In the genomic region with DNA sequence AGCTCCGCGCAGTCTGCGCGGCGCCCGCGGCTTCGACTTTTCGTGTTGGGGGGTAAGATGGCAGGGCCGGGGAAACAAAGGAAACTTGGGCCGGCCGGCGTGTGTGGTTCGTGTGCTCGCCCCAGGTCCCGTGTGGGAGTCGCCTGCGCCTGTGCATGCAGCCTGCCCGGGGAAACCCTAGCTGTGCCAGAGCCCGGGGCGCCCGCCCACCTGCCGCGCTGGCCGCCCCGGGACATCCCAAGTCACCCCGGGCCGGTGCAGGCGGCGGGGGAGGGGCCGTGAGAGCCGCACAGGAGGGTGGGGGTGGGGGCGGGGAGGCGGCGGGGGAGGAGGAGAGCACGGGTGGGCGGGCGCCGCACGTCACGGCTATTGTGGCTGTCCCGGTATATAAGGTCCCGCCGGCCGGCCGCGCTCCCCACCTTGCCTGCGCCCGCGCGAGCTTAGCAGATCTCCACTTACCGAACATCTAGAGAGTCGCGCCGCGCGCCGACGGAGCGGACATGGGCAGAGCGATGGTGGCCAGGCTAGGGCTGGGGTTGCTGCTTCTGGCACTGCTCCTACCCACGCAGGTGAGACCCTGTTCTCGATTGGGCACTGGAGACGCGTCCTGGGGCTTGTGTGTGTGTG, we compare ENCODE assay signal across 8 mouse cellular contexts. TPM values are rescaled to one million over a fixed set of nuclear protein-coding genes. Genes with fewer than 3 reads are reported as not detected.
DNase-seq lines count a peak whose midpoint lies in the region; ATAC-seq and TF ChIP-seq lines count a peak whose summit lies in the region.

No protein-coding gene starts in this region.

- H3K4me2 ChIP-seq in forebrain, embryonic 11.5 days (ENCODE audit: low read depth, low read length, severe bottlenecking), result peak overlapping the region; percentile 84
- peak overlapping the region; percentile 85 for H3K4me2 ChIP-seq in limb, embryonic 14.5 days (replicated peaks; ENCODE audit: low read depth, low read length, severe bottlenecking)
- peak overlapping the region; percentile 84 for H3K4me2 ChIP-seq in midbrain, embryonic 14.5 days (ENCODE audit: low read length)

- peak; percentile 86 for ATAC-seq in forebrain, embryonic 11.5 days (replicated peaks; ENCODE audit: low FRiP score)
- peak; percentile 38 to 47 for ATAC-seq in hematopoietic stem cell, adult 5-6 weeks (replicated peaks in 1 of 2; ENCODE audit: insufficient read depth in 1 of 2, low FRiP score in 2 of 2, low TSS enrichment in 1 of 2, low read depth in 1 of 2, poor library complexity in 2 of 2, severe bottlenecking in 2 of 2)
- ATAC-seq in limb, embryonic 14.5 days (ENCODE audit: low FRiP score, low read depth), result peak; percentile 88
- peak; percentile 88 for ATAC-seq in midbrain, embryonic 14.5 days (ENCODE audit: low FRiP score, low TSS enrichment)

- peaks cover 6% of the 10 kb centered on the region for H3K27me3 ChIP-seq in forebrain, embryonic 11.5 days (ENCODE audit: control insufficient read depth, insufficient read depth, low read length)
- H3K27me3 ChIP-seq in limb, embryonic 14.5 days (ENCODE audit: control insufficient read depth, insufficient read depth, low read length), result no peaks in the 10 kb centered on the region
- H3K27me3 ChIP-seq in midbrain, embryonic 14.5 days (ENCODE audit: control insufficient read depth, insufficient read depth, low read length), result peaks cover 3% of the 10 kb centered on the region; the same call in 1 of the 2 replicates

- H3K4me3 ChIP-seq in forebrain, embryonic 11.5 days (ENCODE audit: low read depth, low read length), result peak overlapping the region; percentile 75
- H3K4me3 ChIP-seq in limb, embryonic 14.5 days (replicated peaks; ENCODE audit: low read length), result peak overlapping the region; percentile 65
- H3K4me3 ChIP-seq in midbrain, embryonic 14.5 days (replicated peaks; ENCODE audit: low read depth, low read length), result peak overlapping the region; percentile 84

- H3K4me1 ChIP-seq in forebrain, embryonic 11.5 days (replicated peaks; ENCODE audit: control insufficient read depth, insufficient read depth, low read length), result peaks cover 1% of the 10 kb centered on the region; the same call in 1 of the 2 replicates
- H3K4me1 ChIP-seq in limb, embryonic 14.5 days (ENCODE audit: control insufficient read depth, insufficient read depth, low read length), result peaks cover 3% of the 10 kb centered on the region
- peaks cover 21% of the 10 kb centered on the region for H3K4me1 ChIP-seq in midbrain, embryonic 14.5 days (ENCODE audit: control insufficient read depth, insufficient read depth, low read length)

- under 1% methylated on average over 48 of the region's 65 CpGs for WGBS in forebrain, embryonic 11.5 days
- under 1% methylated on average over 37 of the region's 65 CpGs for WGBS in limb, embryonic 14.5 days
- under 1% methylated on average over 52 of the region's 65 CpGs for WGBS in midbrain, embryonic 14.5 days

- H3K9ac ChIP-seq in forebrain, embryonic 11.5 days (ENCODE audit: low read length), result peak overlapping the region; percentile 95
- peak overlapping the region; percentile 96 for H3K9ac ChIP-seq in limb, embryonic 14.5 days (ENCODE audit: low read depth, low read length, severe bottlenecking)
- H3K9ac ChIP-seq in midbrain, embryonic 14.5 days (replicated peaks; ENCODE audit: low read length), result peak overlapping the region; percentile 98

- peak overlapping the region; percentile 89 for H3K27ac ChIP-seq in forebrain, embryonic 11.5 days (ENCODE audit: low read depth, low read length)
- peak overlapping the region; percentile 100 for H3K27ac ChIP-seq in limb, embryonic 14.5 days (replicated peaks; ENCODE audit: low read depth, low read length)
- H3K27ac ChIP-seq in midbrain, embryonic 14.5 days (replicated peaks; ENCODE audit: low read depth, low read length), result peak overlapping the region; percentile 99

- DNase-seq in ES-CJ7 (ENCODE audit: low read depth, low spot score), result peak; percentile 65
- DNase-seq in adrenal gland, adult 8-10 months, result peak; percentile 33
- peak; percentile 95 for DNase-seq in forebrain, embryonic 11.5 days (ENCODE audit: low spot score)
- DNase-seq in limb, embryonic 14.5 days (ENCODE audit: low spot score), result peak; percentile 88
- peak; percentile 94 for DNase-seq in midbrain, embryonic 14.5 days
- peak; percentile 96 to 99 for DNase-seq in spleen, postnatal 4 days (ENCODE audit: low spot score in 2 of 2)
- DNase-seq in layer of hippocampus, postnatal 25 days (ENCODE audit: extremely low spot score in 1 of 2, low spot score in 1 of 2), result no peak

- H3K9me3 ChIP-seq in forebrain, embryonic 11.5 days (ENCODE audit: control insufficient read depth, low read length), result no peaks in the 10 kb centered on the region
- H3K9me3 ChIP-seq in limb, embryonic 14.5 days (ENCODE audit: control insufficient read depth, low read length), result no peaks in the 10 kb centered on the region
- H3K9me3 ChIP-seq in midbrain, embryonic 14.5 days (ENCODE audit: control insufficient read depth, low read length), result no peaks in the 10 kb centered on the region

- H3K36me3 ChIP-seq in forebrain, embryonic 11.5 days (ENCODE audit: control insufficient read depth, insufficient read depth, low read length), result no peaks in the 10 kb centered on the region; the same call in 1 of the 2 replicates
- peaks cover 19% of the 10 kb centered on the region for H3K36me3 ChIP-seq in limb, embryonic 14.5 days (ENCODE audit: control insufficient read depth, insufficient read depth, low read length)
- peaks cover 16% of the 10 kb centered on the region for H3K36me3 ChIP-seq in midbrain, embryonic 14.5 days (ENCODE audit: control insufficient read depth, insufficient read depth, low read length)

- TF ChIP-seq POLR2A in limb, embryonic 14.5 days (IDR thresholded peaks at IDR 0.05; ENCODE audit: borderline replicate concordance, extremely low read depth, insufficient read depth, insufficient read length), result peak; percentile 99

RNA-seq across cellular contexts. Expression of gene Cd24a, which starts 0.8 kb away (rescaled TPM):
- total RNA-seq in adrenal gland, adult 8-10 months (2022), result 10 to 100 TPM; 15.7 to 28.6 (median 22.9) TPM
- 342 and 364 TPM in 2 replicates for polyA plus RNA-seq in forebrain, embryonic 11.5 days (2014; fragmentation: Nextera tagmentation; extraction: Ambion mirVana)
- total RNA-seq in hematopoietic stem cell, adult 5-6 weeks (2017), result 515 and 534 TPM in 2 replicates
- 335 and 359 TPM in 2 replicates for polyA plus RNA-seq in limb, embryonic 14.5 days (2012; rRNA removed)
- 268 and 314 TPM in 2 replicates for polyA plus RNA-seq in limb, embryonic 14.5 days (2014; fragmentation: Nextera tagmentation; extraction: Ambion mirVana)
- 1,113 and 1,163 TPM in 2 replicates for polyA plus RNA-seq in midbrain, embryonic 14.5 days (2014; fragmentation: Nextera tagmentation; extraction: Ambion mirVana)
- 10 to 100 TPM; 15.0 to 16.6 TPM for total RNA-seq in layer of hippocampus, postnatal 25 days (2021)

RNA-seq across cellular contexts. Expression of gene 1700021F05Rik, which starts 38.1 kb away (rescaled TPM):
- total RNA-seq in adrenal gland, adult 8-10 months (2022), result 10 to 100 TPM; 53.1 to 61.9 (median 54.2) TPM
- 59.0 and 69.7 TPM in 2 replicates for polyA plus RNA-seq in forebrain, embryonic 11.5 days (2014; fragmentation: Nextera tagmentation; extraction: Ambion mirVana)
- total RNA-seq in hematopoietic stem cell, adult 5-6 weeks (2017), result 45.8 and 46.2 TPM in 2 replicates
- polyA plus RNA-seq in limb, embryonic 14.5 days (2012; rRNA removed), result 21.1 and 24.0 TPM in 2 replicates
- polyA plus RNA-seq in limb, embryonic 14.5 days (2014; fragmentation: Nextera tagmentation; extraction: Ambion mirVana), result 57.6 and 61.4 TPM in 2 replicates
- polyA plus RNA-seq in midbrain, embryonic 14.5 days (2014; fragmentation: Nextera tagmentation; extraction: Ambion mirVana), result 67.8 and 69.6 TPM in 2 replicates
- 10 to 100 TPM; 42.3 to 42.6 TPM for total RNA-seq in layer of hippocampus, postnatal 25 days (2021)

RNA-seq across cellular contexts. Expression of gene Gm9803, which starts 55.0 kb away (rescaled TPM):
- 10 to 100 TPM in 1 of 4 experiments, 1 to 10 TPM in 1, not detected in 2; 9.1 to 17.3 TPM for total RNA-seq in adrenal gland, adult 8-10 months (2022)
- 11.1 and 12.2 TPM in 2 replicates for polyA plus RNA-seq in forebrain, embryonic 11.5 days (2014; fragmentation: Nextera tagmentation; extraction: Ambion mirVana)
- 2.0 and 5.2 TPM in 2 replicates for total RNA-seq in hematopoietic stem cell, adult 5-6 weeks (2017)
- polyA plus RNA-seq in limb, embryonic 14.5 days (2012; rRNA removed), result 4.6 and 28.3 TPM in 2 replicates
- polyA plus RNA-seq in limb, embryonic 14.5 days (2014; fragmentation: Nextera tagmentation; extraction: Ambion mirVana), result 12.7 and 14.4 TPM in 2 replicates
- polyA plus RNA-seq in midbrain, embryonic 14.5 days (2014; fragmentation: Nextera tagmentation; extraction: Ambion mirVana), result 11.6 and 18.4 TPM in 2 replicates
- 10 to 100 TPM in 1 of 2 experiments, not detected in 1; 15.7 TPM for total RNA-seq in layer of hippocampus, postnatal 25 days (2021)

Comparison
In these comparisons a context has a peak if more than half of its experiments do, and no peak if none do; other contexts are left out.
1. DNase-seq: peak in ES-CJ7 (single experiment), adrenal gland, adult 8-10 months (single experiment), forebrain, embryonic 11.5 days (single experiment), limb, embryonic 14.5 days (single experiment), midbrain, embryonic 14.5 days (single experiment) and spleen, postnatal 4 days (2 of 2); none in layer of hippocampus, postnatal 25 days (0 of 2).
2. RNA of gene Cd24a, which starts 0.8 kb away (total RNA-seq): 515 to 534 TPM in hematopoietic stem cell, adult 5-6 weeks; 15.7 to 28.6 TPM in adrenal gland, adult 8-10 months and 15.0 to 16.6 TPM in layer of hippocampus, postnatal 25 days; every median in the first group is over 10 times any median in the second.
3. Peak in every context shown above with its lines, with median percentiles within 50 percentile points of each other: ATAC-seq, H3K27ac ChIP-seq, H3K4me2 ChIP-seq, H3K4me3 ChIP-seq and H3K9ac ChIP-seq.